Comparison of ENCODE assay signal across 8 mouse cellular contexts in genomic region chr9:109862397-109863044, GRCm38 (mm10). TPM values are rescaled to one million over a fixed set of nuclear protein-coding genes. Genes with fewer than 3 reads are reported as not detected.
DNase-seq lines count a peak whose midpoint lies in the region; ATAC-seq and TF ChIP-seq lines count a peak whose summit lies in the region.

No protein-coding gene starts in this region.

- H3K4me3 ChIP-seq in G1E (ENCODE audit: low read depth, low read length) = peak overlapping the region; percentile 22; the same call in 1 of the 2 replicates
- H3K4me3 ChIP-seq in forebrain, embryonic 16.5 days (replicated peaks; ENCODE audit: low read length) = no peak overlapping the region
- peak overlapping the region; percentile 35 for H3K4me3 ChIP-seq in layer of hippocampus, adult 2 months
- H3K4me3 ChIP-seq in lung, embryonic 16.5 days (ENCODE audit: low read length) = no peak overlapping the region; the same call in 1 of the 2 replicates

- H3K4me2 ChIP-seq in forebrain, embryonic 16.5 days (ENCODE audit: low read length) = peak overlapping the region; percentile 11; the same call in 1 of the 2 replicates
- peak overlapping the region; percentile 49 for H3K4me2 ChIP-seq in lung, embryonic 16.5 days (ENCODE audit: low read depth, low read length)

- H3K9ac ChIP-seq in forebrain, embryonic 16.5 days (replicated peaks; ENCODE audit: low read depth, low read length) = no peak overlapping the region
- 0 out of 2 replicates have a peak overlapping the region, but pooled peaks have one; percentile 48 for H3K9ac ChIP-seq in lung, embryonic 16.5 days (ENCODE audit: low read length)

- no peaks in the 10 kb centered on the region for H3K36me3 ChIP-seq in G1E (replicated peaks)
- H3K36me3 ChIP-seq in forebrain, embryonic 16.5 days (ENCODE audit: control insufficient read depth, insufficient read depth) = no peaks in the 10 kb centered on the region
- no peaks in the 10 kb centered on the region for H3K36me3 ChIP-seq in lung, embryonic 16.5 days (ENCODE audit: control insufficient read depth, insufficient read depth, low read length)

- 18% methylated on average over 20 of the region's 20 CpGs for WGBS in forebrain, embryonic 16.5 days
- 13% methylated on average over 20 of the region's 20 CpGs for WGBS in lung, embryonic 16.5 days

- intact Hi-C loops in heart, postnatal 36 days (cut with DNase I) = loop anchor here (1.0 to 5.0 kb wide), 2 partner anchors 177 to 735 kb away; no protein-coding TSS in a partner anchor

- peak; percentile 51; the same call in 1 of the 2 replicates for ATAC-seq in G1E (ENCODE audit: extremely low read depth, insufficient number of reproducible peaks, low FRiP score, poor library complexity, severe bottlenecking)
- no peak; the same call in 1 of the 2 replicates for ATAC-seq in forebrain, embryonic 16.5 days
- peak; percentile 41; the same call in 1 of the 2 replicates for ATAC-seq in lung, embryonic 16.5 days (ENCODE audit: low read depth)

- no peak overlapping the region for H3K27ac ChIP-seq in forebrain, embryonic 16.5 days (ENCODE audit: low read length)
- no peak overlapping the region for H3K27ac ChIP-seq in layer of hippocampus, adult 2 months
- H3K27ac ChIP-seq in lung, embryonic 16.5 days (ENCODE audit: low read length) = no peak overlapping the region

- peak; percentile 37 for DNase-seq in G1E (ENCODE audit: low spot score)
- peak; percentile 68 to 81 for DNase-seq in cerebellum, adult 18-20 months
- peak; percentile 81 to 90 for DNase-seq in heart, postnatal 36 days
- DNase-seq in layer of hippocampus, adult 2 months (ENCODE audit: low spot score in 2 of 2) = peak; percentile 50 to 81
- DNase-seq in ovary, postnatal 10 days (ENCODE audit: low spot score) = peak; percentile 69
- peak; percentile 58 to 88 for DNase-seq in thymus, postnatal 10 days (ENCODE audit: low spot score in 2 of 2)

- peaks cover 21% of the 10 kb centered on the region for H3K27me3 ChIP-seq in G1E (ENCODE audit: insufficient read depth, low read length)
- H3K27me3 ChIP-seq in forebrain, embryonic 16.5 days (replicated peaks; ENCODE audit: control insufficient read depth, insufficient read depth, low read length) = no peaks in the 10 kb centered on the region
- no peaks in the 10 kb centered on the region for H3K27me3 ChIP-seq in lung, embryonic 16.5 days (ENCODE audit: control insufficient read depth, insufficient read depth, low read depth, low read length)

- H3K4me1 ChIP-seq in G1E (ENCODE audit: insufficient read depth, low read depth, low read length) = peaks cover 34% of the 10 kb centered on the region
- no peaks in the 10 kb centered on the region for H3K4me1 ChIP-seq in forebrain, embryonic 16.5 days (replicated peaks; ENCODE audit: control insufficient read depth, insufficient read depth, low read length)
- H3K4me1 ChIP-seq in lung, embryonic 16.5 days (replicated peaks; ENCODE audit: control insufficient read depth, insufficient read depth, low read length) = peaks cover 3% of the 10 kb centered on the region; the same call in 1 of the 2 replicates

- no peaks in the 10 kb centered on the region for H3K9me3 ChIP-seq in G1E (replicated peaks)
- no peaks in the 10 kb centered on the region for H3K9me3 ChIP-seq in forebrain, embryonic 16.5 days (ENCODE audit: control insufficient read depth, low read length)
- no peaks in the 10 kb centered on the region for H3K9me3 ChIP-seq in lung, embryonic 16.5 days (ENCODE audit: control insufficient read depth, low read length)

- TF ChIP-seq CTCF in G1E (IDR thresholded peaks at IDR 0.05; ENCODE audit: low read depth, low read length) = peak; percentile 69
- TF ChIP-seq CTCF in layer of hippocampus, adult 2 months (conservative IDR thresholded peaks at IDR 0.05) = peak; percentile 97

RNA-seq across cellular contexts. Expression of gene Cdc25a, which starts 12.9 kb away (rescaled TPM):
- total RNA-seq in G1E (2014; fragmentation: Nextera tagmentation) (37.1 and 38.5 TPM in 2 replicates), G1E (2017) (44.0 and 46.4 TPM in 2 replicates)
- polyA plus RNA-seq in G1E (2012) = 102 and 128 TPM in 2 replicates
- polyA plus RNA-seq in forebrain, embryonic 16.5 days (2015; fragmentation: Nextera tagmentation; extraction: Ambion mirVana) = 16.1 and 20.1 TPM in 2 replicates
- 1 to 10 TPM; 4.4 to 6.3 TPM for total RNA-seq in heart, postnatal 36 days (2021)
- 1 to 10 TPM; 4.7 TPM for total RNA-seq in layer of hippocampus, adult 2 months (2021)
- polyA plus RNA-seq in lung, embryonic 16.5 days (2015; fragmentation: Nextera tagmentation; extraction: Ambion mirVana) = 24.5 and 25.0 TPM in 2 replicates

RNA-seq across cellular contexts. Expression of gene Camp, which starts 13.1 kb away (rescaled TPM):
- not detected in 2 replicates for total RNA-seq in G1E (2014; fragmentation: Nextera tagmentation)
- total RNA-seq in G1E (2017) = not detected in 2 replicates
- polyA plus RNA-seq in G1E (2012) = 0.12 TPM in 1 of 2 replicates, not detected in the other
- polyA plus RNA-seq in forebrain, embryonic 16.5 days (2015; fragmentation: Nextera tagmentation; extraction: Ambion mirVana) = 0.57 TPM in 1 of 2 replicates, not detected in the other
- not detected for total RNA-seq in heart, postnatal 36 days (2021)
- not detected for total RNA-seq in layer of hippocampus, adult 2 months (2021)
- 0.90 and 4.4 TPM in 2 replicates for polyA plus RNA-seq in lung, embryonic 16.5 days (2015; fragmentation: Nextera tagmentation; extraction: Ambion mirVana)

RNA-seq across cellular contexts. Expression of gene Nme6, which starts 30.0 kb away (rescaled TPM):
- 45.6 and 63.6 TPM in 2 replicates for total RNA-seq in G1E (2014; fragmentation: Nextera tagmentation)
- total RNA-seq in G1E (2017) = 33.4 and 44.1 TPM in 2 replicates
- 7.6 and 13.6 TPM in 2 replicates for polyA plus RNA-seq in G1E (2012)
- polyA plus RNA-seq in forebrain, embryonic 16.5 days (2015; fragmentation: Nextera tagmentation; extraction: Ambion mirVana) = 60.1 and 68.4 TPM in 2 replicates
- total RNA-seq in heart, postnatal 36 days (2021) = 10 to 100 TPM; 17.9 to 18.5 TPM
- 10 to 100 TPM; 12.0 to 12.2 TPM for total RNA-seq in layer of hippocampus, adult 2 months (2021)
- 48.3 and 50.1 TPM in 2 replicates for polyA plus RNA-seq in lung, embryonic 16.5 days (2015; fragmentation: Nextera tagmentation; extraction: Ambion mirVana)

RNA-seq across cellular contexts. Expression of gene Spink8, which starts 50.4 kb away (rescaled TPM):
- total RNA-seq in G1E (2014; fragmentation: Nextera tagmentation) (not detected in 2 replicates), G1E (2017) (15.7 and 16.0 TPM in 2 replicates)
- polyA plus RNA-seq in G1E (2012) = not detected in 2 replicates
- polyA plus RNA-seq in forebrain, embryonic 16.5 days (2015; fragmentation: Nextera tagmentation; extraction: Ambion mirVana) = not detected in 2 replicates
- not detected for total RNA-seq in heart, postnatal 36 days (2021)
- total RNA-seq in layer of hippocampus, adult 2 months (2021) = 10 to 100 TPM; 60.8 to 71.0 TPM
- polyA plus RNA-seq in lung, embryonic 16.5 days (2015; fragmentation: Nextera tagmentation; extraction: Ambion mirVana) = not detected in 2 replicates

Comparison
In these comparisons a context has a peak if more than half of its experiments do, and no peak if none do; other contexts are left out.
1. H3K4me3 ChIP-seq: peak in G1E (single experiment) and layer of hippocampus, adult 2 months (single experiment); none in forebrain, embryonic 16.5 days (single experiment) and lung, embryonic 16.5 days (single experiment).
2. RNA of gene Cdc25a, which starts 12.9 kb away (total RNA-seq): 37.1 to 46.4 TPM in G1E; 4.4 to 6.3 TPM in heart, postnatal 36 days and 4.7 TPM in layer of hippocampus, adult 2 months; every median in the first group is over 4 times any median in the second.
3. Peak in every context shown above with its lines, with median percentiles within 50 percentile points of each other: DNase-seq.